Mouse (Mus musculus) liver, embryonic 14.5 days (tissue): ENCODE measurements around the gene Olfr324.

Source experiments
- CTCF ChIP-seq: IDR thresholded peaks from 2 replicates; pipeline ENCODE4 v1.5.1; 2016; ENCODE audit warnings: antibody characterized with exemption, low read depth, control low read depth
- EP300 ChIP-seq: IDR thresholded peaks from 2 replicates; pipeline ENCODE4 v1.6.1; 2016; ENCODE audit warnings: antibody characterized with exemption, low read depth

DNA sequence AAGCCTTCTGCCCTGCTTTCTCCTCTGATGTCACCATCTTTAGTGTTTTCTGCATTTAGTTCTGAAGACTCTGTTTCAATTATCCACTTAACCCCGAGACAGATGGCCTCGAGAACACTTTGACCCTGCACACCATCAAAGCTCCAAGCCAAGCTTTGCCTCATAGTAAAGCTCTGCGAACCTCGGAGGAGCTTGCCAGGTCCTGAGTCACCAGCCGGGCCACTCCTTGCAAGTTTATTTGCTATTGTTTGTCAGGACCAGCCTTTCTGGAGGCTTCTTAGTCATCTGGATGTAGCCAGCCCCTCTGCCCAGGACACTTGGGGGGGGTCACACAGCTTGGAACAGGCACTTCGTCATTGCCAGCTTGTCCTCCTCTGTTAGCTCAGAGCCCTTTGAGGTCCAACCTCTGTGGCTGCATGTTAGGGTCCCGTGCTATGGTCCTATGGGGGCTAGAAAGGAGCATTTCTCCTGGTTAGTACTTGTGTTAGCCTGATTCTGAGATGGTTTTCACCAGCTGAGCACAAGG, 43.3 kb downstream of the Olfr324 start:
- TF ChIP-seq CTCF (no peak), EP300 (no peak)
